Mouse (Mus musculus) liver, embryonic 14.5 days (tissue): ENCODE measurements around the gene Mecom.

Experiments
- CTCF ChIP-seq: IDR thresholded peaks from 2 replicates; pipeline ENCODE4 v1.5.1; 2016; ENCODE audit warnings: antibody characterized with exemption, low read depth, control low read depth
- EP300 ChIP-seq: IDR thresholded peaks from 2 replicates; pipeline ENCODE4 v1.6.1; 2016; ENCODE audit warnings: antibody characterized with exemption, low read depth

GRCm38 (mm10) chr3:30494371-30494770, 53.4 kb downstream of the Mecom start:
- TF ChIP-seq CTCF (no peak), EP300 (no peak)
